Comparison of ENCODE assay signal across 11 mouse cellular contexts in the genomic region with DNA sequence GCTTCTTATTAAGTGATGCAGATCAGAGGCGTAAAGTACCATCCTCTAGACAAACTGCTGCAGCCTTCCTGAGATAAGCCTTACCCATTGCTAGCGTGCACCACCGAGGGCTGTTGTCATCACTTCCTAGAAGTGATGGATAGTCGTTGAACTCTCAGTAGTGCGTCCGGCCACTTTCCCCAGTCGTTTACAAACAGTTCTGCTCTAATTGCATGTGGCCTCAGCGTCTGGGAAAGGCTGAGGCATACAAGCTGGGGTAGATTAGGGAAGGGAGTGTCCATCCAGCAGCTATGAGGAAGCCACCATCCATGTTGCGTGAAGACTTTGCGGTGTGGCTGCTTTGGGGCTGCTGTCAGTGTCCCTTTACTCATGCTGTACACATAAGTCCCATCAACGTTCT.
DNase-seq lines count a peak whose midpoint lies in the region; ATAC-seq and TF ChIP-seq lines count a peak whose summit lies in the region.
"Had no signal": no experiment of that assay in that cellular context is flagged by ENCODE, and none has a peak within 500 bp of the region (broad histone marks: within the 10 kb centered on the region; RNA-seq: fewer than 3 reads in every experiment).

No protein-coding gene starts in this region.

- no peak overlapping the region for H3K4me2 ChIP-seq in forebrain, embryonic 15.5 days (replicated peaks)
- no peak overlapping the region for H3K4me2 ChIP-seq in limb, embryonic 11.5 days (ENCODE audit: low read depth, severe bottlenecking)
- H3K4me2 ChIP-seq in embryonic facial prominence, embryonic 15.5 days (replicated peaks), result no peak overlapping the region
- peak overlapping the region; percentile 82 for H3K4me2 ChIP-seq in myocyte (ENCODE audit: low read depth)
- H3K4me2 ChIP-seq in hindbrain, embryonic 16.5 days (ENCODE audit: low read length), result no peak overlapping the region
- H3K4me2 ChIP-seq: forebrain, embryonic 12.5 days; liver, embryonic 15.5 days had no signal

- 82% methylated on average over 11 of the region's 11 CpGs for WGBS in forebrain, embryonic 10.5 days
- 80% methylated on average over 11 of the region's 11 CpGs for WGBS in forebrain, embryonic 15.5 days
- 33% methylated on average over 11 of the region's 11 CpGs for WGBS in limb, embryonic 11.5 days
- 31% methylated on average over 11 of the region's 11 CpGs for WGBS in limb, embryonic 10.5 days
- WGBS in embryonic facial prominence, embryonic 15.5 days, result 64% methylated on average over 11 of the region's 11 CpGs
- 68% methylated on average over 11 of the region's 11 CpGs for WGBS in hindbrain, embryonic 16.5 days

- no peaks in the 10 kb centered on the region for H3K27me3 ChIP-seq in forebrain, embryonic 10.5 days (ENCODE audit: poor library complexity, severe bottlenecking)
- H3K27me3 ChIP-seq in forebrain, embryonic 15.5 days, result no peaks in the 10 kb centered on the region
- no peaks in the 10 kb centered on the region for H3K27me3 ChIP-seq in limb, embryonic 11.5 days (ENCODE audit: control insufficient read depth, insufficient read depth, low read length)
- no peaks in the 10 kb centered on the region for H3K27me3 ChIP-seq in limb, embryonic 10.5 days (ENCODE audit: low read depth, poor library complexity, severe bottlenecking)
- no peaks in the 10 kb centered on the region for H3K27me3 ChIP-seq in embryonic facial prominence, embryonic 15.5 days
- no peaks in the 10 kb centered on the region for H3K27me3 ChIP-seq in myocyte (ENCODE audit: control insufficient read depth, insufficient read depth, insufficient read length)
- no peaks in the 10 kb centered on the region for H3K27me3 ChIP-seq in hindbrain, embryonic 16.5 days (replicated peaks; ENCODE audit: control insufficient read depth, insufficient read depth, low read length)
- H3K27me3 ChIP-seq: forebrain, embryonic 12.5 days; liver, embryonic 15.5 days had no signal

- H3K9me3 ChIP-seq in forebrain, embryonic 10.5 days, result no peaks in the 10 kb centered on the region
- no peaks in the 10 kb centered on the region for H3K9me3 ChIP-seq in forebrain, embryonic 15.5 days
- H3K9me3 ChIP-seq in limb, embryonic 11.5 days (ENCODE audit: control insufficient read depth, low read length), result no peaks in the 10 kb centered on the region
- no peaks in the 10 kb centered on the region for H3K9me3 ChIP-seq in limb, embryonic 10.5 days (replicated peaks)
- no peaks in the 10 kb centered on the region for H3K9me3 ChIP-seq in embryonic facial prominence, embryonic 15.5 days (replicated peaks)
- H3K9me3 ChIP-seq in hindbrain, embryonic 16.5 days (ENCODE audit: control insufficient read depth, low read length), result no peaks in the 10 kb centered on the region
- H3K9me3 ChIP-seq: forebrain, embryonic 12.5 days; liver, embryonic 15.5 days had no signal

- DNase-seq in forebrain, embryonic 10.5 days (ENCODE audit: extremely low spot score, low spot score), result no peak
- DNase-seq in limb, embryonic 11.5 days (ENCODE audit: low spot score), result peak; percentile 29
- DNase-seq in limb, embryonic 10.5 days (ENCODE audit: low spot score), result no peak
- DNase-seq in adrenal gland, adult 8-10 months, result no peak

- no peak for ATAC-seq in forebrain, embryonic 15.5 days (replicated peaks)
- ATAC-seq in limb, embryonic 11.5 days (ENCODE audit: insufficient number of reproducible peaks, low FRiP score, low TSS enrichment, low read depth), result no peak
- no peak for ATAC-seq in embryonic facial prominence, embryonic 15.5 days (ENCODE audit: insufficient number of reproducible peaks, low FRiP score, low TSS enrichment, low read depth)
- no peak for ATAC-seq in hindbrain, embryonic 16.5 days

- no peaks in the 10 kb centered on the region for H3K4me1 ChIP-seq in forebrain, embryonic 10.5 days
- 0 out of 2 replicates have a peak, but pooled peaks cover 3% of the 10 kb centered on the region for H3K4me1 ChIP-seq in forebrain, embryonic 15.5 days
- peaks cover 6% of the 10 kb centered on the region; the same call in 1 of the 2 replicates for H3K4me1 ChIP-seq in limb, embryonic 11.5 days (ENCODE audit: control insufficient read depth, insufficient read depth, low read length)
- peaks cover 9% of the 10 kb centered on the region for H3K4me1 ChIP-seq in limb, embryonic 10.5 days
- peaks cover 9% of the 10 kb centered on the region for H3K4me1 ChIP-seq in embryonic facial prominence, embryonic 15.5 days
- no peaks in the 10 kb centered on the region for H3K4me1 ChIP-seq in hindbrain, embryonic 16.5 days (ENCODE audit: control insufficient read depth, insufficient read depth, low read depth, low read length)
- H3K4me1 ChIP-seq: forebrain, embryonic 12.5 days; liver, embryonic 15.5 days had no signal

- H3K4me3 ChIP-seq in forebrain, embryonic 10.5 days, result no peak overlapping the region
- no peak overlapping the region for H3K4me3 ChIP-seq in forebrain, embryonic 15.5 days
- no peak overlapping the region for H3K4me3 ChIP-seq in limb, embryonic 11.5 days (ENCODE audit: low read depth, low read length)
- no peak overlapping the region for H3K4me3 ChIP-seq in limb, embryonic 10.5 days
- no peak overlapping the region for H3K4me3 ChIP-seq in embryonic facial prominence, embryonic 15.5 days (replicated peaks)
- no peak overlapping the region for H3K4me3 ChIP-seq in myocyte
- H3K4me3 ChIP-seq in hindbrain, embryonic 16.5 days (ENCODE audit: low read length), result no peak overlapping the region
- H3K4me3 ChIP-seq: forebrain, embryonic 12.5 days; liver, embryonic 15.5 days had no signal

- H3K79me2 ChIP-seq in myocyte (ENCODE audit: control insufficient read depth, insufficient read depth), result no peaks in the 10 kb centered on the region

- TF ChIP-seq POLR2A in myocyte (IDR thresholded peaks at IDR 0.05; ENCODE audit: insufficient read length, low read depth), result no peak

- H3ac ChIP-seq in myocyte (ENCODE audit: control insufficient read depth, insufficient read length), result no peak overlapping the region

- peak overlapping the region; percentile 56; the same call in 1 of the 2 replicates for H3K27ac ChIP-seq in forebrain, embryonic 10.5 days
- no peak overlapping the region for H3K27ac ChIP-seq in forebrain, embryonic 15.5 days (replicated peaks)
- H3K27ac ChIP-seq in limb, embryonic 11.5 days (replicated peaks; ENCODE audit: low read depth, low read length), result no peak overlapping the region
- no peak overlapping the region for H3K27ac ChIP-seq in limb, embryonic 10.5 days
- H3K27ac ChIP-seq in embryonic facial prominence, embryonic 15.5 days (replicated peaks), result 0 out of 2 replicates have a peak overlapping the region, but pooled peaks have one; percentile 48
- H3K27ac ChIP-seq in hindbrain, embryonic 16.5 days (ENCODE audit: low read depth, low read length), result no peak overlapping the region
- H3K27ac ChIP-seq: forebrain, embryonic 12.5 days; liver, embryonic 15.5 days; macrophage had no signal

- no peak overlapping the region for H3K9ac ChIP-seq in forebrain, embryonic 15.5 days (replicated peaks)
- no peak overlapping the region for H3K9ac ChIP-seq in limb, embryonic 11.5 days (ENCODE audit: low read length)
- H3K9ac ChIP-seq in embryonic facial prominence, embryonic 15.5 days, result no peak overlapping the region
- no peak overlapping the region for H3K9ac ChIP-seq in hindbrain, embryonic 16.5 days (ENCODE audit: low read depth, low read length)
- H3K9ac ChIP-seq: forebrain, embryonic 12.5 days; liver, embryonic 15.5 days had no signal

- no peaks in the 10 kb centered on the region for H3K36me3 ChIP-seq in forebrain, embryonic 10.5 days (replicated peaks)
- H3K36me3 ChIP-seq in forebrain, embryonic 15.5 days, result no peaks in the 10 kb centered on the region
- H3K36me3 ChIP-seq in limb, embryonic 11.5 days (ENCODE audit: control insufficient read depth, insufficient read depth, low read length), result no peaks in the 10 kb centered on the region
- no peaks in the 10 kb centered on the region for H3K36me3 ChIP-seq in limb, embryonic 10.5 days
- no peaks in the 10 kb centered on the region for H3K36me3 ChIP-seq in embryonic facial prominence, embryonic 15.5 days
- no peaks in the 10 kb centered on the region for H3K36me3 ChIP-seq in myocyte (ENCODE audit: control insufficient read depth, insufficient read depth)
- H3K36me3 ChIP-seq in hindbrain, embryonic 16.5 days (ENCODE audit: control insufficient read depth, insufficient read depth, low read length), result no peaks in the 10 kb centered on the region
- H3K36me3 ChIP-seq: forebrain, embryonic 12.5 days; liver, embryonic 15.5 days had no signal

TF ChIP-seq in myocyte, 11 proteins besides CTCF, POLR2A, EP300 and RAD21:
- TF ChIP-seq TCF3 (IDR thresholded peaks at IDR 0.05; ENCODE audit: insufficient read length, low read depth) (no peak), CEBPB (IDR thresholded peaks at IDR 0.05; ENCODE audit: insufficient read depth, poor library complexity, severe bottlenecking) (no peak), E2F4 (IDR thresholded peaks at IDR 0.05; ENCODE audit: insufficient read depth) (no peak), MAX (IDR thresholded peaks at IDR 0.05; ENCODE audit: low read depth) (no peak), POLR2AphosphoS2 (IDR thresholded peaks at IDR 0.05; ENCODE audit: insufficient read length, low read depth) (no peak), TCF12 (IDR thresholded peaks at IDR 0.05; ENCODE audit: insufficient read depth, poor library complexity, severe bottlenecking) (no peak), MYOG (IDR thresholded peaks at IDR 0.05; ENCODE audit: control insufficient read depth in 1 of 3, insufficient read depth in 1 of 3, insufficient read length in 2 of 3, low read depth in 2 of 3) (no peak), MYOD1 (IDR thresholded peaks at IDR 0.05; ENCODE audit: control insufficient read depth in 1 of 3, insufficient read length in 2 of 3, low read depth in 2 of 3) (no peak), SRF (IDR thresholded peaks at IDR 0.05; ENCODE audit: control insufficient read depth, insufficient read length, low read depth) (no peak), USF1 (IDR thresholded peaks at IDR 0.05; ENCODE audit: low read depth) (no peak), REST (IDR thresholded peaks at IDR 0.05; ENCODE audit: insufficient read depth, insufficient read length) (no peak)

Comparison
In these comparisons a context has a peak if more than half of its experiments do, and no peak if none do; other contexts are left out.
1. H3K27ac ChIP-seq: peak in forebrain, embryonic 10.5 days (single experiment) and embryonic facial prominence, embryonic 15.5 days (single experiment); none in forebrain, embryonic 15.5 days (single experiment), limb, embryonic 11.5 days (single experiment), limb, embryonic 10.5 days (single experiment) and hindbrain, embryonic 16.5 days (single experiment).